Mouse (Mus musculus): Measurements from ENCODE around the gene Figla. TPM values are rescaled to one million over a fixed set of nuclear protein-coding genes. Genes with fewer than 3 reads are reported as not detected.
"Not testable (repeated sequence)": the region's sequence is repeated elsewhere in the genome, so short reads cannot be mapped to it uniquely, and the experiment has no call there.

Figla gene
- polyA plus RNA-seq (2014; fragmentation: Nextera tagmentation; extraction: Ambion mirVana): not detected in 2 replicates

DNA sequence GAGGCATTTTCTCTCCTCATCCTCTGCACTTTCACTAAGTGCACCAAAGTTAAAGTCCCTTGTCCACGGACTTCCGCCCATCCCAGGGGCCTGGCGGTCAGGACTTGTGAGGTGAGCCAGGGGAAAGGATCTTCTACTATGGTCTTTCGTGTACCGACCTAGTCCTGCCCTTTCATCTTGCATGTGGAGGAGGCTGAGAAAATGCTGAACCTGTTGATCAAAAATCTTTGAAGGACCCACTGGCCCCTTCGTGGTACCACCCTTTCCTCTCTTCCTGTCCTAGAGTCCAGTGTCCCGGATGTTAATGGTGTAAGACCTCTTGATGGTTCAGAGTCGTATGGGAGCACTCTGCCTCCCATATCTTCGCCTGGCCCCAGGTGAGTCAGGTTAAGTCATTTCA, at the start of gene Figla:
Figla (plus strand) TSS at position 301 of the 400 bp plus-strand sequence.
- Histone ChIP-seq H3K27me3 (replicated peaks; ENCODE audit: control insufficient read depth, insufficient read depth, low read length) (no peaks in the 10 kb centered on the region), H3K9ac (ENCODE audit: low read length) (no peak within 1 kb of the TSS), H3K4me2 (ENCODE audit: low read length) (no peak within 1 kb of the TSS), H3K4me3 (ENCODE audit: low read depth, low read length) (no peak within 1 kb of the TSS), H3K27ac (ENCODE audit: low read depth) (no peak within 1 kb of the TSS), H3K4me1 (replicated peaks; ENCODE audit: control insufficient read depth, insufficient read depth, low read length) (no peaks in the 10 kb centered on the region), H3K9me3 (ENCODE audit: control insufficient read depth, low read length) (no peaks in the 10 kb centered on the region), H3K36me3 (ENCODE audit: control insufficient read depth, insufficient read depth, low read length) (no peaks in the 10 kb centered on the region)
- DNase-seq (ENCODE audit: low spot score) (no peak), ATAC-seq (replicated peaks; ENCODE audit: low FRiP score, low TSS enrichment, low read depth) (no peak)
- 82% methylated on average over 9 of the region's 9 CpGs for WGBS

DNA sequence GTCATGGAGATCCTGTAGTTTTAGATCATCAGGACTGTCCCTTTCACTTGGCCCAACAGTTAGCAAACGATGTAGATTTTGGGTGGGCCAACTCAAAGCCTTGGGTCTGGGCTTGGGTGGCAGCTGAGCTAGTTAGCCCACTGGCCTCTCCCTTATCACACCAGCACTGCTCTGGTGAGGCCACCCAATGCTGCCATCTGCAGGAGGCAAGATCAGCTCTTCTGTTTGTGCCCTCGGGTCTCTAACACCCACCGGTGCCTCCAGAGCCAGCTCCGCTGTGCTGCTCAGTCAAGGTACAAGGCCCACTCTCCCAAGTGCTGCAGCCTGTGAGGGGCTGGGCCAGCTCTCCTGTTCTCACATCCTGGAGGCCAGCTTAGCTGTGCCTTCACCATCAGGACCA, 49.3 kb upstream of the Figla start:
- Histone ChIP-seq H3K27me3 (replicated peaks; ENCODE audit: control insufficient read depth, insufficient read depth, low read length) (no peaks in the 10 kb centered on the region), H3K4me1 (replicated peaks; ENCODE audit: control insufficient read depth, insufficient read depth, low read length) (no peaks in the 10 kb centered on the region), H3K9ac (ENCODE audit: low read length) (no peak overlapping the region), H3K4me2 (ENCODE audit: low read length) (no peak overlapping the region), H3K9me3 (ENCODE audit: control insufficient read depth, low read length) (no peaks in the 10 kb centered on the region), H3K27ac (ENCODE audit: low read depth) (no peak overlapping the region), H3K4me3 (ENCODE audit: low read depth, low read length) (no peak overlapping the region), H3K36me3 (ENCODE audit: control insufficient read depth, insufficient read depth, low read length) (no peaks in the 10 kb centered on the region)
- no peak for ATAC-seq (replicated peaks; ENCODE audit: low FRiP score, low TSS enrichment, low read depth)
- DNase-seq (ENCODE audit: low spot score): no peak
- WGBS: 81% methylated on average over 4 of the region's 4 CpGs

DNA sequence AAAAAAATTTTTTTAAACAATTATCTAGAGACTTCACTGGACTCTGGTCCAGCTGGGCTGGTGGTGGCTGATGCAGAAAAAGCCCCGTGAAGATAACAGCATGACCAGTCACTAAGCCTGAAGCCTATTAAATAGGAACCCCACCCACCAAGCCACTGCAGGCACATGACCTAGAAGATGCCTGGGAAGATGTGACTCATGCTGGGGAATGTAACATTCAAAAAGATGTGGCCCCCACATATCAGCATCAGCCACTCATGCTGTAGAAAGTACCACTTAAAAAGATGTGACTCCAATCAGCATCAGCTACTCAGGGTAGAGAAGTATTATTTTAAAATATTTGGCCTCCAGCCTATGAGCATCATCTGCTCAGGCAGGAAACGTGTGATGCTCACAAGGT, 46.1 kb upstream of the Figla start:
- Histone ChIP-seq H3K4me2 (ENCODE audit: low read length) (no peak overlapping the region), H3K4me1 (replicated peaks; ENCODE audit: control insufficient read depth, insufficient read depth, low read length) (0 out of 2 replicates have a peak, but pooled peaks cover 3% of the 10 kb centered on the region), H3K27ac (ENCODE audit: low read depth) (no peak overlapping the region), H3K9me3 (ENCODE audit: control insufficient read depth, low read length) (no peaks in the 10 kb centered on the region), H3K9ac (ENCODE audit: low read length) (no peak overlapping the region), H3K4me3 (ENCODE audit: low read depth, low read length) (no peak overlapping the region), H3K27me3 (replicated peaks; ENCODE audit: control insufficient read depth, insufficient read depth, low read length) (no peaks in the 10 kb centered on the region), H3K36me3 (ENCODE audit: control insufficient read depth, insufficient read depth, low read length) (no peaks in the 10 kb centered on the region)
- DNase-seq (ENCODE audit: low spot score) (no peak), ATAC-seq (replicated peaks; ENCODE audit: low FRiP score, low TSS enrichment, low read depth) (no peak)
- 72% methylated on average over 2 of the region's 2 CpGs for WGBS

- DNase-seq (ENCODE audit: low spot score) (no peak), ATAC-seq (replicated peaks; ENCODE audit: low FRiP score, low TSS enrichment, low read depth) (no peak)
- Histone ChIP-seq H3K9me3 (ENCODE audit: control insufficient read depth, low read length) (no peaks in the 10 kb centered on the region), H3K4me1 (replicated peaks; ENCODE audit: control insufficient read depth, insufficient read depth, low read length) (0 out of 2 replicates have a peak, but pooled peaks cover 3% of the 10 kb centered on the region), H3K4me3 (ENCODE audit: low read depth, low read length) (no peak overlapping the region), H3K36me3 (ENCODE audit: control insufficient read depth, insufficient read depth, low read length) (no peaks in the 10 kb centered on the region), H3K9ac (ENCODE audit: low read length) (no peak overlapping the region), H3K4me2 (ENCODE audit: low read length) (no peak overlapping the region), H3K27ac (ENCODE audit: low read depth) (0 out of 2 replicates have a peak overlapping the region, but pooled peaks have one; percentile 19), H3K27me3 (replicated peaks; ENCODE audit: control insufficient read depth, insufficient read depth, low read length) (no peaks in the 10 kb centered on the region)
- 54% methylated on average over 3 of the region's 3 CpGs for WGBS
Measured at GRCm38 (mm10) chr6:85972699-85973098, 43.3 kb upstream of the Figla start.

GRCm38 (mm10) chr6:85973336-85973735, 42.6 kb upstream of the Figla start:
- 0 out of 2 replicates have a peak overlapping the region, but pooled peaks have one; percentile 19 for H3K27ac ChIP-seq (ENCODE audit: low read depth)
- ATAC-seq (replicated peaks; ENCODE audit: low FRiP score, low TSS enrichment, low read depth) (no peak), DNase-seq (ENCODE audit: low spot score) (no peak)
- no peaks in the 10 kb centered on the region for H3K27me3 ChIP-seq (replicated peaks; ENCODE audit: control insufficient read depth, insufficient read depth, low read length)
- no peak overlapping the region for H3K9ac ChIP-seq (ENCODE audit: low read length)
- 61% methylated on average over 3 of the region's 3 CpGs for WGBS
- no peak overlapping the region for H3K4me3 ChIP-seq (ENCODE audit: low read depth, low read length)
- H3K4me2 ChIP-seq (ENCODE audit: low read length): no peak overlapping the region
- H3K9me3 ChIP-seq (ENCODE audit: control insufficient read depth, low read length): no peaks in the 10 kb centered on the region
- H3K4me1 ChIP-seq (replicated peaks; ENCODE audit: control insufficient read depth, insufficient read depth, low read length): 0 out of 2 replicates have a peak, but pooled peaks cover 3% of the 10 kb centered on the region
- H3K36me3 ChIP-seq (ENCODE audit: control insufficient read depth, insufficient read depth, low read length): no peaks in the 10 kb centered on the region

DNA sequence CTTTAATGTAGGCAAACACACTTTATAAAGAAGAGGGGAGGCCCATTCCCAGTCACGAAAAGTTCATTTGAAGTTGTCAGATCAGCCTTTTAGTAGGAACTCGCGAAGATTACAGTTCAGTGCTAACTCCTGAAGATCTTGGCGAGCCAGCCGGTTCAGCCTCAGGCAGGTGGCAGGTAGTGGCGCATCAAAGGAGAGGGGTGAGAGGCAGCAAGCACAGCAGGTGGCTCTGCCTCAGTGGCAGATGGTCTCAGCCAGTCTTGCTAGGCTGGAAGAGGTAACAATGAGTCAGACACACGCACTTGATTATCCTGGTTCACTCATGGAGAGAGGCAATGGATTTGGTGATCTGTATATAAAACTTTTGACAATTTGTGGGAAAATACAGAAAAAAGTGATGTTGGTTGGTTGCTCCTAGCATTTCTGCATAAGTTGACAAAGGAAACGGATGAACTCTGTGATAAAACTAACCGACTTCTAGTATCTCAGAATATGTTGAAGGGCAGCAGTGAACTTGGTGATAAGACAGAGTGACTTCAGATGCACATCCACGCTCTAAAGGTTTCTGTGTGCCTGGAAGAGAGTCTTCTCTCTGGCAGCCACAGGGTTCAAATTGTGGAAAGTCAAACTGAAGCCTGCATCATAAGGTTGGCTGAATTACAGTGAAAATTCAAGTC, 40.9 kb upstream of the Figla start:
- Histone ChIP-seq H3K4me2 (ENCODE audit: low read length) (no peak overlapping the region), H3K9me3 (ENCODE audit: control insufficient read depth, low read length) (no peaks in the 10 kb centered on the region), H3K4me3 (ENCODE audit: low read depth, low read length) (no peak overlapping the region), H3K27ac (ENCODE audit: low read depth) (no peak overlapping the region), H3K27me3 (replicated peaks; ENCODE audit: control insufficient read depth, insufficient read depth, low read length) (no peaks in the 10 kb centered on the region), H3K9ac (ENCODE audit: low read length) (no peak overlapping the region), H3K4me1 (replicated peaks; ENCODE audit: control insufficient read depth, insufficient read depth, low read length) (0 out of 2 replicates have a peak, but pooled peaks cover 3% of the 10 kb centered on the region), H3K36me3 (ENCODE audit: control insufficient read depth, insufficient read depth, low read length) (no peaks in the 10 kb centered on the region)
- WGBS: 49% methylated on average over 10 of the region's 10 CpGs
- no peak for DNase-seq (ENCODE audit: low spot score)
- no peak for ATAC-seq (replicated peaks; ENCODE audit: low FRiP score, low TSS enrichment, low read depth)

- no peaks in the 10 kb centered on the region for H3K36me3 ChIP-seq (ENCODE audit: control insufficient read depth, insufficient read depth, low read length)
- DNase-seq (ENCODE audit: low spot score) (no peak), ATAC-seq (replicated peaks; ENCODE audit: low FRiP score, low TSS enrichment, low read depth) (no peak)
- no peaks in the 10 kb centered on the region for H3K9me3 ChIP-seq (ENCODE audit: control insufficient read depth, low read length)
- H3K9ac ChIP-seq (ENCODE audit: low read length): no peak overlapping the region
- no peak overlapping the region for H3K27ac ChIP-seq (ENCODE audit: low read depth)
- WGBS: 83% methylated on average over 1 of the region's 1 CpGs
- H3K4me1 ChIP-seq (replicated peaks; ENCODE audit: control insufficient read depth, insufficient read depth, low read length): 0 out of 2 replicates have a peak, but pooled peaks cover 3% of the 10 kb centered on the region
- H3K4me2 ChIP-seq (ENCODE audit: low read length): no peak overlapping the region
- no peak overlapping the region for H3K4me3 ChIP-seq (ENCODE audit: low read depth, low read length)
- H3K27me3 ChIP-seq (replicated peaks; ENCODE audit: control insufficient read depth, insufficient read depth, low read length): no peaks in the 10 kb centered on the region
Measured at GRCm38 (mm10) chr6:85975761-85976160, 40.2 kb upstream of the Figla start.

DNA sequence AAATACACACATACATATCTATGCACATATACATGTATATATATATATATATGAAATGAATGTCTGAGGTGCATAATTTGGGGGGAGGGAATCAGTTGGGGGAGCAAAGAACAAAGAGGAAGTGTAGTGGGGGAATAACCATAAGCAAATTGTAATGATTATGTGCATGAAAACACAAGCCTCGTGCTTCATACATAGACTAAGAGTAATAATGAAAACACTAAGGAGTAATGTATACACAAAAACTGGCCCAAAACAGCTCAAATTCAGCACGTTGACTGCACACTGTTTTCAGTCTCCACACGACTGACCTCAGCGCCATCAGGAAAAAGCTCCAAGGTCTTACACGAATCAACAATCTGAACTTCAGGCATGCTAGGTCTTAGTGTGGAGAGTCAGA, 39.7 kb upstream of the Figla start:
- H3K27me3 ChIP-seq (replicated peaks; ENCODE audit: control insufficient read depth, insufficient read depth, low read length): no peaks in the 10 kb centered on the region
- H3K9ac ChIP-seq (ENCODE audit: low read length): no peak overlapping the region
- H3K9me3 ChIP-seq (ENCODE audit: control insufficient read depth, low read length): no peaks in the 10 kb centered on the region
- WGBS: 76% methylated on average over 5 of the region's 5 CpGs
- H3K27ac ChIP-seq (ENCODE audit: low read depth): no peak overlapping the region
- H3K4me2 ChIP-seq (ENCODE audit: low read length): no peak overlapping the region
- no peak overlapping the region for H3K4me3 ChIP-seq (ENCODE audit: low read depth, low read length)
- H3K36me3 ChIP-seq (ENCODE audit: control insufficient read depth, insufficient read depth, low read length): no peaks in the 10 kb centered on the region
- ATAC-seq (replicated peaks; ENCODE audit: low FRiP score, low TSS enrichment, low read depth) (no peak), DNase-seq (ENCODE audit: low spot score) (no peak)
- H3K4me1 ChIP-seq (replicated peaks; ENCODE audit: control insufficient read depth, insufficient read depth, low read length): 0 out of 2 replicates have a peak, but pooled peaks cover 3% of the 10 kb centered on the region

GRCm38 (mm10) chr6:85978736-85979135, 37.2 kb upstream of the Figla start:
- not testable (repeated sequence) for ATAC-seq (replicated peaks; ENCODE audit: low FRiP score, low TSS enrichment, low read depth); DNase-seq (ENCODE audit: low spot score); H3K9ac ChIP-seq (ENCODE audit: low read length); H3K9me3 ChIP-seq (ENCODE audit: control insufficient read depth, low read length); H3K4me2 ChIP-seq (ENCODE audit: low read length); H3K27ac ChIP-seq (ENCODE audit: low read depth); H3K4me3 ChIP-seq (ENCODE audit: low read depth, low read length); H3K27me3 ChIP-seq (replicated peaks; ENCODE audit: control insufficient read depth, insufficient read depth, low read length); H3K4me1 ChIP-seq (replicated peaks; ENCODE audit: control insufficient read depth, insufficient read depth, low read length); H3K36me3 ChIP-seq (ENCODE audit: control insufficient read depth, insufficient read depth, low read length)
- WGBS: 77% methylated on average over 4 of the region's 4 CpGs

Measured in intestine, embryonic 14.5 days (tissue).